Mouse (Mus musculus): ENCODE measurements at regions not wholly inside any gene's neighbourhood (a gene's known extent, or its start where the extent isn't known, plus 50 kb on each side); places are given as distances from the start of the nearest gene placed in this dataset.

DNA sequence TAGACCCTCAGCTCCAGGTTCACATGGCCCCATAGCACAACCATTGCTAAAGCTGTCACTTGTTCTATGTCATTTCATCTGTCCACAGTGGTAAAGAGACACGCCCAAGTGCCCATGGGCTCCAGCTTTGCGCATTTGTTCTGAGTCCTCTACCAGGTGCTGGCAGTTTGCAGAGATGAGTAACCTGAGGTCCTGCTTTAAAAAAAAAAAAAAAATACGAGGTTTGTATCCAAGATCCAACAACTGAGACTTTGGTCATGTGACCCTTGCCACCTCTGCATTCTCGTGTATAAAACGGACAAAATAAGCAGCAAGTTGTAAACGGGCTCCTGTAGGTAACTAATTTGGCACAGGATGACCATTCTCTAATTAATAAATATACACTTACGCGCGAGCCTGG lies 79.9 kb downstream of the Cpn2 start:
- TF ChIP-seq CTCF (IDR thresholded peaks at IDR 0.05; ENCODE audit: control insufficient read depth, insufficient read depth, low read length), result no peak
- no peak for TF ChIP-seq POLR2A (IDR thresholded peaks at IDR 0.05; ENCODE audit: borderline replicate concordance, control insufficient read depth, low read depth, low read length)
